Mouse (Mus musculus) myocyte (in vitro differentiated cells): ENCODE data around the gene Tgm2. TPM values are rescaled to one million over a fixed set of nuclear protein-coding genes. Genes with fewer than 3 reads are reported as not detected.
A peak's percentile ranks its signal among the peaks of the same experiment; 100 is the strongest.

Experiments used
- H3K27me3 ChIP-seq: one replicate; pipeline ENCODE4 v1.6.1; 2011; ENCODE audit not compliant: control insufficient read depth, insufficient read depth, insufficient read length
- H3K36me3 ChIP-seq: one replicate; pipeline ENCODE4 v1.6.1; 2011; ENCODE audit not compliant: control insufficient read depth, insufficient read depth
- H3K4me2 ChIP-seq: one replicate; pipeline ENCODE4 v1.6.1; 2011; ENCODE audit warnings: low read depth, control low read depth
- H3K4me3 ChIP-seq: one replicate; pipeline ENCODE4 v1.5.1; 2011; ENCODE audit warnings: mild to moderate bottlenecking, control low read depth, moderate library complexity
- H3K79me2 ChIP-seq: one replicate; pipeline ENCODE4 v1.6.1; 2011; ENCODE audit not compliant: control insufficient read depth, insufficient read depth
- H3ac ChIP-seq: one replicate; pipeline ENCODE4 v1.6.1; 2011; ENCODE audit not compliant: control insufficient read depth, insufficient read length
- CEBPB ChIP-seq: IDR thresholded peaks from 2 replicates; pipeline ENCODE4 v1.6.1; 2011; ENCODE audit warnings: mild to moderate bottlenecking, moderate library complexity; ENCODE audit not compliant: poor library complexity, insufficient read depth, severe bottlenecking
- E2F4 ChIP-seq: IDR thresholded peaks from one replicate; pipeline ENCODE4 v1.6.1; 2011; ENCODE audit warnings: mild to moderate bottlenecking, control low read depth, moderate library complexity; ENCODE audit not compliant: insufficient read depth
- MYOD1 ChIP-seq, 3 experiments: IDR thresholded peaks; one replicate each; pipeline ENCODE4 v1.6.1; 2011; ENCODE audit warnings: control low read depth in 2 of 3, low read depth in 2 of 3, mild to moderate bottlenecking in 2 of 3, moderate library complexity in 1 of 3; ENCODE audit not compliant: insufficient read length in 2 of 3, control insufficient read depth in 1 of 3
- MYOG ChIP-seq, 3 experiments: IDR thresholded peaks; one replicate each; pipeline ENCODE4 v1.6.1; 2011; ENCODE audit warnings: control low read depth in 2 of 3, low read depth in 2 of 3, mild to moderate bottlenecking in 2 of 3; ENCODE audit not compliant: insufficient read length in 2 of 3, control insufficient read depth in 1 of 3, insufficient read depth in 1 of 3
- POLR2A ChIP-seq: IDR thresholded peaks from one replicate; pipeline ENCODE4 v1.6.1; 2011; ENCODE audit warnings: low read depth, mild to moderate bottlenecking, control low read depth, moderate library complexity; ENCODE audit not compliant: insufficient read length
- POLR2AphosphoS2 ChIP-seq: IDR thresholded peaks from one replicate; pipeline ENCODE4 v1.6.1; 2011; ENCODE audit warnings: low read depth, control low read depth; ENCODE audit not compliant: insufficient read length
- REST ChIP-seq: IDR thresholded peaks from one replicate; pipeline ENCODE4 v1.6.1; 2011; ENCODE audit warnings: mild to moderate bottlenecking, control low read depth, moderate library complexity; ENCODE audit not compliant: insufficient read depth, insufficient read length
- SRF ChIP-seq: IDR thresholded peaks from one replicate; pipeline ENCODE4 v1.6.1; 2011; ENCODE audit warnings: low read depth; ENCODE audit not compliant: control insufficient read depth, insufficient read length
- TCF12 ChIP-seq: IDR thresholded peaks from one replicate; pipeline ENCODE4 v1.6.1; 2011; ENCODE audit warnings: mild to moderate bottlenecking, control low read depth; ENCODE audit not compliant: poor library complexity, insufficient read depth, severe bottlenecking
- TCF3 ChIP-seq: IDR thresholded peaks from one replicate; pipeline ENCODE4 v1.6.1; 2011; ENCODE audit warnings: low read depth, control low read depth; ENCODE audit not compliant: insufficient read length
- USF1 ChIP-seq: IDR thresholded peaks from one replicate; pipeline ENCODE4 v1.6.1; 2011; ENCODE audit warnings: low read depth, mild to moderate bottlenecking, control low read depth, moderate library complexity
- polyA plus RNA-seq: library from polyadenylated mRNA; unstranded; fragments of >200 nt; fragmentation: generic; extraction: Trizol; gene quantifications from one replicate; pipeline ENCODE4 v1.2.1, GENCODE M21; 2012; ENCODE audit warnings: missing spikeins

Gene Tgm2
- polyA plus RNA-seq, 1 experiment = 61.0 TPM

DNA sequence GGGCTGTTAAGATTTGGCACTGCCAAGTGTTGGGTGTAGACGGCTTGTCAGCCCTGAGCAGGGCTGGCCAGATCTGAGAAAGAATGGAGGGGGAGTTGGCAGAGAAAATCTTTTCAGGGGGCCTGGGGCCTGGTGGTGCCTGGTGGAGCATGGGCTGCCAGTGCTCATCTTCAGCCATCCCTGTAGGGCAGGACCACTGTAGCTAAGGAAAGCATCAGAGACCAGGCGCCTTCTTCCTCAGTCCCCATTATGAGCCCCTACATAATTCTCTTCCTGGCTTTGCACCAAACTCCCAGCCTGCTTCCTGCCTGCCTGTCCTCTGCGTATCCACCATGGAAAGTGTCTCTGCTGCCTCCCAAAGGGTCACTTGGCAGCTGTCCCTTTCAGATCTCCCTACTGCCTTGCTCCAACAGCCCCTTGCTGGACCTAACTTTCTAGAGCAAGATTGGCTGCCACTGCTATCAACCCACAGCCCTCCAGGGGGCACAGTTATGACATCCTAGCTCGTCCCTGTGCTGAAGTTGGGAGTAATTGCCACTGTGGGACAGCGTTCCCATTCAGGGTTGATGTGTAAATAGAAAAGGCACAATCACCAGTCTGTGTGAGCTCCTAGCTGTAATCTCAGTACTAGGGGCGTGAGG is 39.2 kb downstream of the Tgm2 start:
- TF ChIP-seq CEBPB = no peak
- no peak for TF ChIP-seq POLR2AphosphoS2
- TF ChIP-seq REST = no peak
- no peak for TF ChIP-seq E2F4
- TF ChIP-seq POLR2A = no peak
- TF ChIP-seq SRF = no peak
- no peak for TF ChIP-seq USF1
- no peak for TF ChIP-seq TCF3
- TF ChIP-seq MYOG (IDR thresholded peaks at IDR 0.05; ENCODE audit: control insufficient read depth in 1 of 3, insufficient read depth in 1 of 3, insufficient read length in 2 of 3, low read depth in 2 of 3) = no peak
- TF ChIP-seq TCF12 = no peak
- no peak for TF ChIP-seq MYOD1 (IDR thresholded peaks at IDR 0.05; ENCODE audit: control insufficient read depth in 1 of 3, insufficient read length in 2 of 3, low read depth in 2 of 3)
- Histone ChIP-seq H3K79me2 (no peaks in the 10 kb centered on the region), H3K27me3 (no peaks in the 10 kb centered on the region), H3K4me2 (no peak overlapping the region), H3K4me3 (no peak overlapping the region), H3K36me3 (no peaks in the 10 kb centered on the region), H3ac (no peak overlapping the region)

GRCm38 (mm10) chr2:158105605-158106004 is 40.6 kb downstream of the Tgm2 start:
- Histone ChIP-seq H3K4me3 (no peak overlapping the region), H3K27me3 (no peaks in the 10 kb centered on the region), H3K4me2 (peak overlapping the region; percentile 39), H3K79me2 (no peaks in the 10 kb centered on the region), H3K36me3 (no peaks in the 10 kb centered on the region), H3ac (no peak overlapping the region)
- TF ChIP-seq MYOG (IDR thresholded peaks at IDR 0.05; ENCODE audit: control insufficient read depth in 1 of 3, insufficient read depth in 1 of 3, insufficient read length in 2 of 3, low read depth in 2 of 3) = peak; percentile 48 to 90 (median 69)
- peak; percentile 70 for TF ChIP-seq TCF3
- peak in 2 of 3 experiments; percentile 87 to 94 for TF ChIP-seq MYOD1 (IDR thresholded peaks at IDR 0.05; ENCODE audit: control insufficient read depth in 1 of 3, insufficient read length in 2 of 3, low read depth in 2 of 3)
- TF ChIP-seq CEBPB = no peak
- TF ChIP-seq TCF12 = peak; percentile 52

- Histone ChIP-seq H3K36me3 (no peaks in the 10 kb centered on the region), H3K79me2 (no peaks in the 10 kb centered on the region), H3K27me3 (no peaks in the 10 kb centered on the region), H3ac (no peak overlapping the region), H3K4me3 (no peak overlapping the region), H3K4me2 (no peak overlapping the region)
- TF ChIP-seq POLR2AphosphoS2 (no peak), REST (no peak), SRF (no peak), POLR2A (no peak), E2F4 (no peak), TCF3 (no peak), USF1 (no peak), TCF12 (no peak), MYOG (IDR thresholded peaks at IDR 0.05; ENCODE audit: control insufficient read depth in 1 of 3, insufficient read depth in 1 of 3, insufficient read length in 2 of 3, low read depth in 2 of 3) (no peak)
Observed at GRCm38 (mm10) chr2:158104966-158105365, 41.3 kb downstream of the Tgm2 start.

DNA sequence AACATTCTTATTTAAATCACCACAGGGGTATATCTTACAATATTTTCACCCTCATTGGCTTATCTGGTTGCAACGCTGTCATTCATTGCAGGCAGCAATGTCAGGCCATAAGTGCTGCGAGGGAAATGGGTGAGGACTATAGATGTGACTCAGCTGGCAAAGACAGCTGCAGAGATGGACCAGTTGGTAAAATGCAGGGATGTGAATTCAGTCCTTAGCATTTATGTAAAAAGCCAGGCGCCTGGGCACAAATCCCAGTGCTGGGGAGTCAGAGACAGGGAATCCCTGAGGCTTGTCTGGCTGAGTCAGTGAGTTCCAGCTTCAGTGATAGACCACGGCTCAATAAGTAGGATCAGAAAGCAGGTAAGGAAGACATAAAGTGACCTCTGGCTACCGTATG is 44.5 kb downstream of the Tgm2 start:
- Histone ChIP-seq H3K4me2 (no peak overlapping the region), H3K36me3 (no peaks in the 10 kb centered on the region), H3K4me3 (no peak overlapping the region), H3ac (no peak overlapping the region), H3K79me2 (no peaks in the 10 kb centered on the region), H3K27me3 (no peaks in the 10 kb centered on the region)
- no peak for TF ChIP-seq REST
- peak in 1 of 3 experiments; percentile 66 for TF ChIP-seq MYOG (IDR thresholded peaks at IDR 0.05; ENCODE audit: control insufficient read depth in 1 of 3, insufficient read depth in 1 of 3, insufficient read length in 2 of 3, low read depth in 2 of 3)
- TF ChIP-seq TCF12 = peak; percentile 19
- no peak for TF ChIP-seq E2F4
- TF ChIP-seq CEBPB = no peak
- TF ChIP-seq USF1 = no peak
- no peak for TF ChIP-seq POLR2A
- TF ChIP-seq MYOD1 (IDR thresholded peaks at IDR 0.05; ENCODE audit: control insufficient read depth in 1 of 3, insufficient read length in 2 of 3, low read depth in 2 of 3) = peak; percentile 16 to 95 (median 88)

GRCm38 (mm10) chr2:158099537-158099936 is 46.7 kb downstream of the Tgm2 start:
- no peak for TF ChIP-seq E2F4
- peak; percentile 83 for TF ChIP-seq TCF12
- peak; percentile 43 to 73 (median 70) for TF ChIP-seq MYOD1 (IDR thresholded peaks at IDR 0.05; ENCODE audit: control insufficient read depth in 1 of 3, insufficient read length in 2 of 3, low read depth in 2 of 3)
- peak in 1 of 3 experiments; percentile 51 for TF ChIP-seq MYOG (IDR thresholded peaks at IDR 0.05; ENCODE audit: control insufficient read depth in 1 of 3, insufficient read depth in 1 of 3, insufficient read length in 2 of 3, low read depth in 2 of 3)
- H3ac ChIP-seq = no peak overlapping the region

More at GRCm38 (mm10) chr2:158099537-158099936, 46.7 kb downstream of the Tgm2 start:
- Histone ChIP-seq H3K4me3 (no peak overlapping the region), H3K36me3 (no peaks in the 10 kb centered on the region), H3K4me2 (peak overlapping the region; percentile 40), H3K27me3 (no peaks in the 10 kb centered on the region), H3K79me2 (no peaks in the 10 kb centered on the region)
